Mouse (Mus musculus) Patski (cell line): ENCODE results near the gene Lyzl6. TPM values are rescaled to one million over a fixed set of nuclear protein-coding genes. Genes with fewer than 3 reads are reported as not detected.

Source experiments
- ATAC-seq: fragments of 100-300 bp; one replicate; pipeline ENCODE4 v1.8.0; 2021
- CTCF ChIA-PET: fragments of 350-600 bp; sonication (Branson Sonifier 250); formaldehyde crosslinking; loops from one replicate; lab custom pipeline; 2022; ENCODE audit warnings: inconsistent platforms; lab: Charles Lee
- POLR2A ChIA-PET: fragments of 350-600 bp; sonication (Branson Sonifier 250); formaldehyde crosslinking; loops from one replicate; lab custom pipeline; 2022; ENCODE audit warnings: antibody characterized with exemption, inconsistent platforms; lab: Charles Lee
- DNase-seq: peaks from one replicate; pipeline ENCODE4 v3.0.0-alpha.2; 2011; ENCODE audit warnings: low read depth, low spot score
- H3K27me3 ChIP-seq: fragments of 371-371 bp; one replicate; pipeline ENCODE4 v1.5.1; 2021
- CTCF ChIP-seq: fragments of 100-300 bp; IDR thresholded peaks from one replicate; pipeline ENCODE4 v1.5.1; 2021
- in situ Hi-C: fragments of 300-500 bp; cut with MboI; formaldehyde crosslinking; loops from 3 replicates; pipeline ENCODE4 v1.11.1; 2018; ENCODE audit warnings: low pct_unique_long_range_greater_than_20kb, mixed read lengths
- polyA plus RNA-seq: library from polyadenylated mRNA; unstranded; gene quantifications from one replicate; pipeline ENCODE4 v1.2.3, GENCODE M21; 2021

The Lyzl6 gene
- polyA plus RNA-seq, 1 experiment from 2014 or later = not detected

DNA sequence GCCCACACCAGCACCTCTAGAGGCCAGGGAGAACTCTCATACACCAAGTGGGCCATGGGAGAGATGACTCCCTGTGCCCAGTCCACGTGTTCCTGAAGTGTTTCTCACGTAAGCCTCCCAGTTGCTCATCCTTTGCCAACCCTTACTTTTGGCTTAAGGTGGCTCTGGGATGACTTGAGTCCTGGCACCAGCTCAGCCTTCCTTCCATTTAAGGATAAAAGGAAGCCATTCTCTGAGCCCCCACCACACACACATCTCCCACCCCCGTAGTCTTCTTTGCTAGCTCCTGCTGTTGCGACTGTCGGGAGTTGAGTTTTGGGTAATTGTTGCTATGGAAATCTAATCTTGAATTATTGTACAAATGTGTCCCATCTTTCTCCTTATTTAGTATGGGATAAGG lies 23.9 kb upstream of the Lyzl6 start:
- CTCF ChIA-PET = no interaction called here
- TF ChIP-seq CTCF = no peak
- no peak for ATAC-seq
- DNase-seq = no peak
- in situ Hi-C loops = no loop called here
- peaks cover 69% of the 10 kb centered on the region for H3K27me3 ChIP-seq
- POLR2A ChIA-PET = no interaction called here

GRCm38 (mm10) chr11:103661863-103662262 lies 23.2 kb upstream of the Lyzl6 start:
- DNase-seq (no peak), ATAC-seq (no peak)
- ChIA-PET CTCF (no interaction called here), POLR2A (no interaction called here)
- no peak for TF ChIP-seq CTCF
- in situ Hi-C loops = no loop called here
- peaks cover 62% of the 10 kb centered on the region for H3K27me3 ChIP-seq

DNA sequence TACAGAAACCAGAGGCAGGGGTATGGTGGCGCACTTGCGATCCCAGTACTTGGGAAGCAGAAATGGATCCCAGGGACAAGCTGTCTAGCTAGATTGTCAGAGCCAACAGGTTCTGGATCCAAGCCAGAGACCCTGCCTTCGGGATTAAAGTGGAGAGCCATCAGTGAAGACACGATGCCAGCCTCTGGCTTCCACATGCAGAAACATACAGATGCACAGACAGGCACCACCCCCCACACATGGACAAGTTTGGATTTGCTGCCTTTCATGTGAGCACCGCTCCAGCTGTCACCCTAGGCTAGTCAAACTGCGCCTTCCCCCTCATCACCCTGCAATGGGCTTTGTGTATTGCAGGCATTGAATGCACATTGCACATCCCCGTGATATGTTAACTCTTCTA lies 19.5 kb upstream of the Lyzl6 start:
- ATAC-seq = no peak
- peaks cover 51% of the 10 kb centered on the region for H3K27me3 ChIP-seq
- no peak for TF ChIP-seq CTCF
- ChIA-PET CTCF (interaction anchor here (1.1 kb wide), 1 partner anchor 29 kb away, joined by 3 read pairs; no protein-coding TSS in a partner anchor), POLR2A (no interaction called here)
- in situ Hi-C loops = no loop called here
- no peak for DNase-seq

DNA sequence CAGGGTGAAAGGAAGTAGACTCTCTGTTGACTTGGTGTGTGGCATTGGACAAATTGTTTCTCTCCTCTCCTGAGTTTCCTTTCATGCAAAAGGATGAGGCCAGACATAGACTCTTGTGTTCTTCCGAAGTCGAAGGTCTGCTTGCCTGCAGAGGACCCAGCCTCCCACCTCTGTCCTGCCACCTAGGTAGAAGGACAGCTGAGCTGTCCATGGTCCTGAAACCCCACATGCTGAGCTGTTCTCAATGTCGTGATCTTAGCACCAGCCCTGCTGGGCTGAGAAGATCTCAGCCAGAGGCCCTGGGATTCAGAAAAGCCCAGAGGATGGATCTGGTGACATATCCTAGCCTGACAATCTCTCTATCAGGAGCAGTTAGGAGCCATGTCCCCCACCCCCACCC lies 17.8 kb upstream of the Lyzl6 start:
- no peak for DNase-seq
- ChIA-PET POLR2A (no interaction called here), CTCF (interaction anchor here (1.2 kb wide), 1 partner anchor 65 kb away, joined by 3 read pairs; no protein-coding TSS in a partner anchor)
- in situ Hi-C loops = no loop called here
- no peak for ATAC-seq
- H3K27me3 ChIP-seq = peaks cover 65% of the 10 kb centered on the region
- TF ChIP-seq CTCF = no peak

DNA sequence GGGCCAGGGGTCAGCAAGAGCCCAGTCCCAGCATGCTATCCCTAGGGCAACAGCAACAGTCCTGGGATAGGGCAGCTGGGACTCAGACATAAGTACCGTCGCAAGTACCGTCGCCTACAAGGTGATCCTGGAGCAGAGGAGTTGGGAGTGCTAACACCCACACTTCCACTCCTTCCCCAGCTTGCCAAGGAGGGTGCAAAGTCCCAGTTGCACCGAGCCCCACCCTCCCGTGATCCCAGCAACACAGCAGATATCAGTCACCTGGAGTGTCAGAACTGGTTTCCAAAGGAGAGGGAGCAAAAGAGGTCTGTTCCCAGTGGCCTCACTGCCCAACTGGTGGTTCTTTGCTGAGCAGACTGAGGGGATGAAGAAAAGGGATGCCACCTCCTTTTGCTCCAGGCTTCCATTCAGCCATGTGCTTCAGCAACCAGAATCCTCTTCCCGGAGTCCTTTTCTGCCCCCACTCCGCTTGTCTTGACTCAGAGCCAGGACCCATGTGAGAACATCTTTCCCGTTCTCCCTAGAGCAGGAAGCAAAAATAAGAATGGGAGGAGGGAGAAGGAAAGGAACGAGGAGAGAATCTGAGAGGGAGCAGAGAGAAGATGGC lies 14.8 kb upstream of the Lyzl6 start:
- no peak for TF ChIP-seq CTCF
- ChIA-PET CTCF (no interaction called here), POLR2A (no interaction called here)
- DNase-seq (no peak), ATAC-seq (no peak)
- in situ Hi-C loops = no loop called here
- H3K27me3 ChIP-seq = peaks cover 60% of the 10 kb centered on the region

DNA sequence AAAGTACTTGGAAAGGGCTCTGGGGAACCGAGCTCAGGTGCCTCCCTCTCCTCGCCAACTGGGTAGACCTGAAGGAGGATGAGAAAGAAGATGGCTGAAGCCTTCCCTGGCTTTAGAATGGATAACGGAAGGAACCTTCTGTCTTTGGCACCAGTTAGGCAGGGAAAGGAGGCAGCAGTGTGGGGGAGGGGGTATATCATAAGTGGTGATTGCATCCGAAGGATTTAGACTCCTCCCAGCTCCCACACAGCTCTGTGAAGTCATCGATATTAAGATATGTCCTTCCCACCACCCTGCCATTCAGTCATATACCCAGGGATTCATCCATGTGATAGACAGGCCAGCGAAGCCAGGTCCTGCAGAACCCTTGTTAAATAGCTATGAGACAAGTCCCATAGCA lies 12.7 kb upstream of the Lyzl6 start:
- in situ Hi-C loops = no loop called here
- DNase-seq (no peak), ATAC-seq (no peak)
- ChIA-PET POLR2A (no interaction called here), CTCF (interaction anchor here (1.1 kb wide), 1 partner anchor 12 kb away, joined by 3 read pairs; no protein-coding TSS in a partner anchor)
- H3K27me3 ChIP-seq = peaks cover 75% of the 10 kb centered on the region
- no peak for TF ChIP-seq CTCF

DNA sequence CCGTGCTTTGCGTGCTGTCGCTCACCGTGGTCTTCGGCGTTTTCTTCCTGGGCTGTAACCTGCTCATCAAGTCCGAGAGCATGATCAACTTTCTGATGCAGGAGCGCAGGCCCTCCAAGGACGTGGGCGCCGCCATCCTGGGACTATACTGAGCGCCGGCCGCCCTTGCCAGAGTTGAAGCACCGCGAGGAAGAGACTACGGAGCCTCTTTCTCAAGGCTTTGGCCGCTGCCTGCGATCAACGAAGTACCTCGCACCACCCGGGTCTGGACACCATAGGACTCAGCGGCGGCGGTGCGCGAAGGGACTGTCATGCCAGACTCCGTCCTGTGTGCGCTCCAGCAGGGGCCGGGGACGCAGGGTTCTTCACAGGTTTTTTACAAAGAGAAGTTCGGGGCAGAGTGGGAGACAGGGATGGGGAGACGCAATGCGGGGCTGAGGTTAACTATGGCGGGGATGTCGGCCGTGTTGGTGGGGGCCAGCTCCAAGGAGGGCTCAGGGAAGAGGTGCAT lies 11.3 kb upstream of the Lyzl6 start:
- DNase-seq = no peak
- in situ Hi-C loops = no loop called here
- ATAC-seq = no peak
- POLR2A ChIA-PET = no interaction called here
- peaks cover 81% of the 10 kb centered on the region for H3K27me3 ChIP-seq
- no peak for TF ChIP-seq CTCF
- CTCF ChIA-PET = no interaction called here

GRCm38 (mm10) chr11:103649301-103649982 lies 10.8 kb upstream of the Lyzl6 start, which contains the start of gene Rprml:
Gene Rprml (plus strand): TSS chr11:103649570.
- ATAC-seq (peak; percentile 42), DNase-seq (no peak)
- TF ChIP-seq CTCF = no peak
- POLR2A ChIA-PET = no interaction called here
- in situ Hi-C loops = no loop called here
- CTCF ChIA-PET = interaction anchor here (0.8 kb wide), 1 partner anchor 11 kb away, joined by 3 read pairs; the partner anchor contains the start of gene Lyzl6
- peaks cover 78% of the 10 kb centered on the region for H3K27me3 ChIP-seq

- POLR2A ChIA-PET = no interaction called here
- ATAC-seq = no peak
- TF ChIP-seq CTCF = no peak
- peaks cover 75% of the 10 kb centered on the region for H3K27me3 ChIP-seq
- in situ Hi-C loops = no loop called here
- CTCF ChIA-PET = no interaction called here
- DNase-seq = no peak
Observed at GRCm38 (mm10) chr11:103648656-103649055, 10.0 kb upstream of the Lyzl6 start.

- DNase-seq (no peak), ATAC-seq (no peak)
- H3K27me3 ChIP-seq = peaks cover 71% of the 10 kb centered on the region
- ChIA-PET CTCF (no interaction called here), POLR2A (no interaction called here)
- in situ Hi-C loops = no loop called here
- TF ChIP-seq CTCF = no peak
Observed at GRCm38 (mm10) chr11:103647921-103648620, 9.4 kb upstream of the Lyzl6 start.

DNA sequence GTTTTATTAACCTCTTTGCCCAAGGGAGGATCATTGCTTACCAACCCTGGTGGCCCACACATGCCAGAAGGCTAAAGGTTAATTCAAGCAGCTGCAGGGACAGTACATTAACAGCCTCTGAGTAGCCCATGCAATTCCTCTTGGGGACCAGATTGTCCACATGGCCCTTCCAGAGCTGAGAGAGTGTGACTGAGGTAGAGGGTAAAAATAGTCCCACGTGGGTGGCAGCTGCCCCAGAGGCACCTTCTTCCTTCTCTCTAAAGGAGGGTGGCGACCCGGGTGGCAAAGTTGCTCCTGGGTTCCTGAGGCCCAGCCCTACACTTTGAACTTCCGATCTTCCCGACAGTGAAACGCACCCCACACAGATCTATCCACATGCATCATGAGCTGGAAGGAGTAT lies 7.6 kb upstream of the Lyzl6 start:
- TF ChIP-seq CTCF = no peak
- POLR2A ChIA-PET = no interaction called here

More for the DNA sequence above, 7.6 kb upstream of the Lyzl6 start:
- in situ Hi-C loops = no loop called here
- ATAC-seq (no peak), DNase-seq (no peak)
- CTCF ChIA-PET = no interaction called here
- H3K27me3 ChIP-seq = peaks cover 60% of the 10 kb centered on the region
